Mouse (Mus musculus) gonadal fat pad, adult 2 months (tissue): ENCODE data around the gene Slc39a5. TPM values are rescaled to one million over a fixed set of nuclear protein-coding genes. Genes with fewer than 3 reads are reported as not detected.

Experiments
- DNase-seq: peaks from one replicate; pipeline ENCODE4 v3.0.0-alpha.2; 2012; ENCODE audit warnings: low read depth
- polyA plus RNA-seq: library from polyadenylated mRNA; depleted of rRNA; stranded (reverse); fragments of >200 nt; gene quantifications from 2 replicates; pipeline ENCODE4 v1.2.3, GENCODE M21; 2012

The Slc39a5 gene
- polyA plus RNA-seq, 1 experiment = 0.38 TPM

DNA sequence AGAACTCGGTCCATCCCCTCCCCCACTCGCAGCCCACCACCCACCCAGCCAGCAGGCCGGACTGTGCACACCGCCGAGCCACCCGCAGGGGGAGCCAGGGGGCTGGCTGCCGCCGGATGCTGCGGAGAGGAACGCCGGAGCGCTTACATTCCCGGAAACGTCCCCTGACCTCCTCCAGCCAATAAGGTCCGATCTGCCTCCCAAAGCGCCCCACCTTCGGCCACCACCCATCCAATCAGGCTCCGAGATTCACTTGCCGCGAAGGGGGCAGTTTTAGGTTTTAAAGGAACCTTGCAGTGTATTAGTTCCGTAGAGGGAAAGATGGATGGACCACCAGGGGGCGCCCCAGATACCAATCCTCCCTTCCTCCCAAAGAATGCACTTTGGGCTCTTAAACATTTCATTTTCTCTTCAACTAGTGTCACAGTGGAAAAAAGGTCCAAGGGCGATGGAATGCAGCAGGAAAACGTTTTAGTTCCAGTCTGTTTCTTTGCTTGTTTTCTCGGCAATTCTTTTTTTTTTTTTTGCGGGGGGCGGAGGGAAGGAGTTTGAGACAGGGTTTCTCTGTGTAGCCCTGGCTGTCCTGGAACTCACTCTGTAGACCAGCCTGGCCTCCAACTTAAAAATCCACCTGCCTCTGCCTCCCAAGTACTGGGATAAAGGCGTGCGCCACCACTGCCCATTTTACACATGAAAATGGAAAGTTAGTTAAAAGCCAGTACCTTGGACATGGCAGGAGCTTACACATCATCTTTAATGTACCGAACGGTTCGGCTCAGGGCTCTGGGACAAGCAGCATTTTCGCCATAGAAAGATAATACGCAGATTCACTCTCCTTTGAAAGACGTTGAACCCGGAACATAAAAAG, 8.9 kb upstream of the Slc39a5 start:
- DNase-seq = peak; percentile 86

DNA sequence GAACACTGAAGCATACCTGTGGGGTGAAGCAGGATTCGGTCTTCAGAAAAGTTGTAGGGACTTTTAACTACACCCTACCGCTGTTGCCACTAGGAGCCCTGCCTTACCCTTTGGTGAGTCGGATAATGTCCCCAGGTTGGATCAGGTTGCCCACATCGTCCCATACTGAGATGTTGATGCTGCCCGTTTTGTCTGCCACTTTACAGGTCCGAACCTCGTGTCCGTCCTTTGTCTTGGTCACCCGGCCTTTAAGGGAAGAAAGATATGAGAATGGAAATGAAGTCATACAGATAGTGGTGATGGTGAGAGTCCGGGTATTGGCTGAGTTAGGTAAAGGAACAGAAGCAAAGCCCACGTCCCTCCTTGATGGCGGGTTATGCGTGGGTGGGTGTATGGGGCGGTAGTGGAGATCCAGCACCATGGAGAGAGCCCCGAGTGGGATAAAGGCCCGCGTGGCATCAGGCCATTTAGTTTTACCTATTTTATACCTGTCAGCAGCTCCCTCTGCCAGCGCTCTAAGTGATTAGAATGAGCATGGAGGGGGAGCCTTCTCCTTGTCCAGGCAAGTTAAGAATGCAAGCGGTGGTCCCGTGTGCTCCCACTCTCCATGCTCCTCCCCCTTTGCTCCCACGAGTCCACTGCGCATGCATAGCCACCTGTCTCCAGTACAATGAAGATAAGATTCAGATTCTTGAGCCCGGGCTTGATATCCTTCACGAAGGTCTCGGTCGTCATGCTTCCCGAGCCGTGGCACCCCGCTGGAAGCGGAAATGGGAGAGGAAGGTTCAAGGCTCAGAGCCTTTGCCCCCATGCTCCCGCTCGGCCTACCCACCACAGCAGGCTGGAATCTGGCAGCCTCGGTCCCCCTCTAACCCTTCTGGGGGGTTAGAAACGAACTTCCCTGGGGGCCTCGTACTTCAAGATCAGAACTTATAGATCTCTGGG, 7.8 kb upstream of the Slc39a5 start:
- DNase-seq = no peak

DNA sequence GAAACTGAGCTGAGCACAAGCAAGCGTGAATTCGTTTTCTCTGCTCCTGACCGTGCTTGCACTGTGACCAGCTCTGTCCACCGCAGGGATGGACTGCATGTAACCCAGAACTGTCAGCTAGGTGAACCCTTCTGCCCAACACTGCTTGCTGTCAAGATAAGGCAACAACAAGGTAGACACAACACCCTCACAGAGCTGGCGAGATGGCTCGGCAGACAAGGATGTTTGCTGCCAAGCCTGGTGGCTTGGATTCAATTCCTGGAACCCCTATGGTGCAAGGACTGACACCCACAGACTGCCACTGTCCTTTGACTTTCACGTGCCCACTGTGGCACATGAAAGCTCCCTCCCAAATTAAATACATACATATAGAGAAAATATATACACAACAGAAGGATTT, 2.9 kb upstream of the Slc39a5 start:
- DNase-seq = no peak

DNA sequence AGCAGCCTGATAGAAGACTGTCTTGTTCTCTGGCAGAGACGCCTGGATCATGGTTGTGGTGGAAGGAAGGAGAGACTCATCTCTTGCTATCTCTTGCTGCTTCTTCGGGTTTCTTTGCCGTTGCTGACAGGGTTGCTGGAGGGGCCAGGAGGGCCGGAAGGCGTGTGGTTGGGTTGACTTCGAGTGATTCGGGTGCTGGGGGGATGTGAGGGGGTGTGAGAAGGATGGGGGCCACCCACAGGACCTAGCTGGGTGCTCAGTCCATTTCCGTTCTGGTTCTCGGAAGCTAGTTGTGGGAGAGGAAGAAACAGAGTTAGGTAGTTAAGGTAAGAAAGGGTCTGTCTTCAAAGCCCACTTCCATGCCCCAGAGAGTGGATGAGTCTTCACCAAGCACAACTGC, 609 bp upstream of the Slc39a5 start:
- DNase-seq = no peak

DNA sequence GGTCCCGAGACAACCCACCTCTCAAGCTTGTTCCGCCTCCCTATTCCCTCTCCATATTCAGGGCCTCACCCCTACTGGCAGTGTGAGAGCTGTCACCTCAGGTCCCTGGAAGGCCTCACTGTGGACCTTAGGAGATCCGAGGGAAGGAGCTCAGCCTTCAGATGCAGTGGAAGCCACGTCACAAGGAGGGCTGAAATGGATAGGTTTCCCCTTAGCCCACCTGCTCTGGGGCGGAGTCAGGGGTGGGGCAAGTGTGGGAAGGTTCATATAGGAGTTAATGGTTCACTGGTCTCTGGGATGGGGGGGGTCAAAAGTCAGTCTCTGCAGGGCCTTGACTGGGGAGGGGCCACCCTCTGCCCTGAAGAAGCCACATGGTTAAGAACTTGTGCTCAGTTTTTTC, 691 bp downstream of the Slc39a5 start:
- no peak for DNase-seq

DNA sequence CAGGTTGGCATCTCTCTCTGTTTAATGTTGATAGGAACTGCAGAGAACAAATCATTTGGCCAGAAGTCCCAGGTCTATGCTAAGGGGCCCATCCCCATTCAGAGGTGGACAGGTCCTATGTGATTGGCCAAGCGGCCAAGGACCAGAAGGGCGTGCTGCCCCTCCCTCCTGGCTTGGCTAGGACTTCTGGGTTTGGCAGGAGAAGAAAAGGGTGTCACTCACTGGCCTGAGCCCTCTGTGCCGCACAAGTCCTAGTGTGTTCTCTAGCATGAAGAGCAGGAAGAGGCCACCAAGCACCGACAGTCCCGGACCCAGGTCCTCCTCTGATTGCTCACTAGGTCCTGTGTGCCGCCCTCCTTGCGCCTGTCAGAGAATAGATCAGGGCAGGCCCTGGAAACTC, 3.6 kb downstream of the Slc39a5 start:
- no peak for DNase-seq

DNA sequence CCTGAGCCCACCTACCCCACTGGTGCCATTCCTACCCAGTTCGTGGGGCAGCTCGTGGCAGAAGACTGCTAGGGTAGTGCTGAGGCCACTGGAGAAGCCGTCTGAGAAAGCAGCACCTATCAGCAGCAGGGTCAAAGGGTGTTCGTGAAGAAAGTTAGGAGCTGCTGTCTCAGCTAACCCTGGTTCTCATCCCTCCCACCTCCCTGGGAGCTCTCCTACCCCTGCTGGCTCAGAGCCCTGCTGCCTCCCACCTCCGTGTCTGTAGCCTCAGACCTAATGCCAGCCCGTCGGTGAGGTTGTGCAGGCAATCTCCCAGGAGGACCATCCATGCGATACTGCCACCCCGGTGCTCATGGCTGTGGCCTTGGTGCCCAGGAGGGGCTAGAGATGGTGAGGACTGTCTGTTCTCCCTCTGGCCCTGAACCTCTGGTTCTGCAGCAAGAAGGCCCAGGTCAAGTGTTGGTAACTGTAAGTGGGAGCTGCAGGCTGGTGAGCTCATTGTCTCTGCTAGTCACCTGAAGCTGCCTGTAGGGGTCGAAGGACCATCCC, 4.2 kb downstream of the Slc39a5 start:
- DNase-seq = no peak

DNA sequence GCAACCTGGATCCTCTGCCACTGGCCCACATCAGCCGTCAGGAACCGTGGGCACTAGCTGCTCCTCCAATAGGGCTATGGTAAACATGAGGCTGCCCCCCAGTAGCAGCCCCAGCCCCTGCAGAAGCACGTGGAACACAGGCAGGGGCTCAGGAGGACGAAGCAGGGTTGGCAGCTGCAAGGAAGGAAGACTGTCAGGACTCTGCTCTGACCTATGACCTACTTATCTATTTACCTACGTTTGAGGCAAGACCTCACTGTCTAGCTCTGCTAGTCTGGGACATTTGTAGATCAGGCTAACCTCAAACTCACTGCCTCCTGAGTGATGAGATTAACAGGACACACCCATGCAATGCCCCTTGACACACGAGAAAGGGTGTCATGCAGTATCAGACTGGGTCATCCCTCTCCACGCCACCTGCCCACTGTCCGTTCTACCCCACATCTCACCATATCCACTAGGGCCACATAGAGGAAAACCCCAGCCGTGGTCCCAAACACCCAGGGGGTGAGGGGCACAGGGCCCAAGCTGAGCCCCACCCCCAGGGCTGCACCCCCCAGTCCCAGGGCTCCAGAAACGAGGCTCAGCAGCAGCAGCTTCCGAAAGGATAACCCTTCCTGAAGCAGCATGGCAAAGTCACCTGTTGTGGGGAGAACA, 4.9 kb downstream of the Slc39a5 start:
- no peak for DNase-seq

DNA sequence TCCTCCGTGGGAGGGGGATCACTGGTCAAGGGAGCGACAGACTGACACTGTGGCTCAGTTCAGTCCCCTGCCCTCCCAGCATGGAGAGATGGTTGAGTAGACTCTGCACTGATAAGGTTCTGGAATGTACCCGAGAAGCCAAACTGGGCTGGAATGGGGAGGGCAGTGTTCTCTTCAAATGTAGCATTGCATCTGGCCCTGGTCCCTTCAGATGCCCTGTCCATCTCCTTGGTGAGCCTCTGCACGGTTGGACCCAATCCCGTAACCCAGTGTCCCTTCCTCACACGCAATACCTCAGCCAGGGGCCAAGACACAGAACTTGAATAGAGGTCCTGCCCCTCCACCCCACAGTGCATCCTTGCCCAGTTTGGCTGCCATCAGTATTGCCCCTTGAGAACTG, 9.2 kb downstream of the Slc39a5 start:
- no peak for DNase-seq

DNA sequence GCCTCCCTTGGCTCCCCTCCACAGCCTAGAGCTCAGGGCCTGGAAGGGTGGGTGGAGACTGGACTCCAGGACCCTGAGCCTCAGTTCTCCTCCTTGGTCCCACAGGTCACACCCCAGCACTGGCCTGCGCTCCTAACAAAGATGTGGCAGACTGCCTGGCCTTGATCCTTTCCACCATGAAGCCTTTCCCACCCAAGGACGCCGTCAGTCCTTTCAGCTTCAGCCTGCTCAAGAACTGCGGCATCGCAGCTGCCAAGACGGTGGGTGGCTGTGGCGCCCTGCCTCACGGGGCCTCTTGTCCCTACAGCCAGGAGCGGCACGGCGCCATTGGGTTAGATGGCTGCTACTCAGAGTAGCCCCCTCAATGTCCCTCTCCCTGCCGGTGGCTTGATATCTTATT, 10.7 kb downstream of the Slc39a5 start:
- no peak for DNase-seq

DNA sequence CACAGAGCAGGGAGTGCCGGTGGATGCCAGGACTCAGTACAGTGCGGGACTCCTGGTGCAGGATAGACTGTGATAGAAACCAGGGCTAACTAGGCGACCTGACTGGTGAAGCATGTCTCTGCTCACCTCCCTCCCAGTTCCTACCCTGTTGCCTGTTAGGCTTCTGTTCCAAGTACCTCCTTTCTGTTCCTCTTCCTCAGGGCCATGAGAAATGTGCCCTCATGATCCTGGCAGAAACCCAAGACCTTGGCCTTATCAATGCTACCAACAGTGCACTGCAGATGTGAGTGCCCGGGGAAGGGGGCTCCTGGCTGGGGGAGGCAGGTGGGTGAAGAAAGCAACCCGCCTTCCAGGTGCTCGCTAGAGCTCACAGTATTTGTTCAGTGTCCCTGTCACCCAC, 11.5 kb downstream of the Slc39a5 start:
- no peak for DNase-seq

DNA sequence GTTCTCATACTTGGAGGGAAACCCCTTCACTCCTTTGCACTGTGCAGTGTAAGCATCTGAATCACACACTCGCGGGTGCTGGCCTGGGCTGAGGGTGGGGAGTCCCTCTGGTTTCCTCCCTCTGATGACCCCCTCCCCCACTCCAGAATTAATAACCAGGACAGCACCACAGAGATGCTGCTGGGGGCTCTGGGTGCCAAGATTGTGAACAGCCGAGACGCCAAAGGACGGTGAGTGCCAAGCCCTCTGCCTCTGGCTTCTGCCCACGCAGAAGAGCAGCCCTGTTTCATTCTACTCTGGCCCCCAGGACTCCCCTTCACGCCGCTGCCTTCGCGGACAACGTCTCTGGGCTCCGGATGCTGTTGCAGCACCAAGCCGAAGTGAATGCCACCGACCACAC, 12.1 kb downstream of the Slc39a5 start:
- DNase-seq = no peak

DNA sequence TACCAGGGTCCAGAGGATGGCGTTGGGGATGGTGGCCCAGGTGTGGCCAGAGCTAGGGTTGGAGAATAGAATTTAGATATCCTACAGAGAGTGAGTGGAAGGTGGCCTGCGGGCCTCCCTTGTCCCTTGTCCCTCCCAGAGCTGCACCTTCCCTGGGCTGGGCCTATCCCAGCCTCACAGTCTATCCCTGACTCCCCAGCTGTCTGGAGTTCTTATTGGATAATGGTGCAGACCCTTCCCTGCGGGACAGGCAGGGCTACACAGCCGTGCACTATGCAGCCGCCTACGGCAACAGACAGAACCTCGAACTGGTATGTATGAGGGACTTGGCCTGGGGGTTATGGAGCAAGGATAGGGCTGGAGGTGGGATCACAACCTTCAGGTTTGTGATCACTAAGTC, 15.1 kb downstream of the Slc39a5 start:
- no peak for DNase-seq

DNA sequence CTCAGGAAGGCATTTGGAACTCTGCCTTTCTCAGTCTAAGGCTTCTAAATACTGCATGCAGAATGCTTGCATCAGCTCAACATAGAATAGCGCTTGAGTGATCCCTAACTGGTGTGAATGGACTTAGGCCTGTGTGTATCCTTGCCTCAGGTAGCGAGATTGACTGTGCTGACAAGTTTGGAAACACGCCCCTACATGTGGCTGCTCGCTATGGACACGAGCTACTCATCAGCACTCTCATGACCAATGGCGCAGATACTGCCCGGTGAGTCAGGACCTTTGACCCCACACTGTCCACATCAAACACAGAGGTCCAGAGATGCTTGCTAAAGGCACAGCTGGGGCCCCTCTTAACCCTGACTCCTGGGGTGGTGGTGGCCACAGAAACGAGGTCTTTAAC, 18.5 kb downstream of the Slc39a5 start:
- DNase-seq = no peak

DNA sequence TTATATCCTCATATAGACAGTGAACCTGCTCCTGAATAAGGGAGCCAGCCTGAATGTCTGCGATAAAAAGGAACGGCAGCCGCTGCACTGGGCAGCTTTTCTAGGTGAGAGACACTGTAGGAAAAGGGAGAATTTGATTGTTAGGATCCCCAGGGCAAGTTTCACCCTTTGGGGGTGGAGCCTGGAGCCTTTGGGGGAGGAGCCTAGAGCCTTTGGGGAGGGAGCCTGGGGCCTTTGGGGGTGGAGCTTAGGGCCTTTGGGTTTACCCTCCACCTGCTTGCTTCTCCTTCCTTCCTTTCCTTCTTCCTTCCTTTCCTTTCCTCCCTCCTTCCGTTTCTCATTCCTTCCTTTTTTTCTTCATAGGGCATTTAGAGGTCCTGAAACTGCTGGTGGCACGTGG, 20.5 kb downstream of the Slc39a5 start:
- no peak for DNase-seq

DNA sequence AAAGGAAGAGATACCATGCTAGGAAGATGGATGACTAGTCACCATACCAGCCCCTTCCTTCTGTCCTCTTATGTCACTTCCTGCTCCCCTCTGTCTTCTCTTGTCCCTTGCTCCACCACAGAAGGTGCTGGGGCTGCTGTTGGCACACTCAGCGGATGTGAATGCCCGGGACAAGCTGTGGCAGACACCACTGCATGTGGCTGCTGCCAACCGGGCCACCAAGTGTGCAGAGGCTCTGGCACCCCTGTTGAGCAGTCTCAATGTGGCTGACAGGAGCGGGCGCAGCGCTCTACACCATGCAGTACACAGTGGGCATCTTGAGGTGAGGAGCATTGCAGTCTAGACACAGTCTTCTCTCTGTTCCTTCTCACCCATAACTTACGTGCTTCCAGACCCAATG, 21.8 kb downstream of the Slc39a5 start:
- no peak for DNase-seq

DNA sequence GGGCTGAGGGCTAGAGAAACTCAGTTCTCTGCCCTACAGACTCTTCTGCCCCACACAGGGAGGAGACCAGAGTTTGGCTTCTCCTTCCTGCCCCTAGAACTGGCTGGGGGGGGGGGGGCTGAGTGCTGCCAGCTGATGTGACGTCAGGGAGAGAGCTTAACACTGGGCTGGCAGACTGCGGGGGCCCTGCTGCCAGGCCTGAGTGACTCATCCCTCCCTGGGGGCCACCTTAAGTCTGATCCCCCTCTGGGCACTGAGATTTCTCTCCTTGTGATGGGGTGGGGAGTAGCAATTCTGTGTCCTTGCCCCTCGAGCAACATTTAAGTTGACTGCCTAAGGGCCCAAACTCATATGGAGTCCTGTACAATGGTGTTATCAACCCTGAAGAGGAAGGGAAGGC, 22.6 kb downstream of the Slc39a5 start:
- no peak for DNase-seq

DNA sequence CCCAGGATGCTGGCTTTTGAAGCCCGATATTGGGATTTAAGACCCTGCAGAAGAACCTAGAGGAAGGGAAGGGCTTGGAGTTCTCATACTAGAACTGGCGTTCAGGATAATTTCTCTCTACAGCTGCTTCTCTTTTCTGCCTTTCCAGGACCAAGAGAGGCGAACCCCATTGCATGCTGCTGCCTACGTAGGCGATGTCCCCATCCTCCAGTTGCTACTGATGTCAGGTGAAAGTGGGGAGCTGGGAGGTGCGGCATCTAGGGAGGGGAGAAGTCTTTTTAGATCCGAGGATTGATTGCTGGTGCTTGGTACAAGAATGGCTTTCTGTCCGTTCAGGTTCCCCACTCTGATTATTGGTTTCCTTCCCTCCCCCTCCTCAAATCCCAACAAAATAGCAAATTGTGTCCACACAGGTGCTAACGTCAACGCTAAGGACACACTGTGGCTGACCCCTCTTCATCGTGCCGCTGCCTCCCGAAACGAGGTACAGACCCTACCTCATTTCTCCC, 23.0 kb downstream of the Slc39a5 start:
- no peak for DNase-seq

DNA sequence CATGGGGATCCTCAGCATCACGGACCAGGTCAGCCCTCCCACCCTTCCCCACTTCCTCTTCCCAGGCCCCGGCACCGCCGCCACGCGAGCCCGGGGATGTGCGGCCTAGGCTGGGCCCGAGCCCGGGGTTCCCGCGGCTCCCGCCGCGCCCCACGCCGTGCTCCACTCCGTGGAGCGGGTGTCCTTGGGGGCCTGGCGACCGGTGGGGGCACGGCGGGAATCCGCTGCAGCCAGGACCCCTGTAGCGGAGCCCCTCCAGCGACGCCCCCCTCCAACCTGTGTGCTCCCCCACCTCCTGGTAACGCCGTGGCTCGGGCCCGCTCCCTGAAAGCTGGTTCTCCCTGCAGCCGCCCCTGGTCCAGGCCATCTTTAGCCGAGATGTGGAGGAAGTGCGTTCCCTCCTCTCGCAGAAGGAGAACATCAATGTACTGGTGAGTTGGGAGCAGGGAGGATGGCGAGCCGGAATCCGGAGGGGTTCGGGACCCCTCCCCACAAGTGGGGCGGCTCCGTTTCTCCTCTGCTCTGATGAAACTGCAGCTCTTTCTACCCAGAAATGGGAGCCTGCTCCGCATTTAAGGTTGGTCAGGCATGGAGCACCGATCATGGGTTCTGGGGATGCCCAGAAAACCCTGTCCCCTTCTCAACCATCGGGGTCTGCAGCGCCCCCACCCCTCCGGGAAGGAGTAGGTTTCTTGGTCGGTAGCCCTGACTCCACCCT, 23.6 kb downstream of the Slc39a5 start:
- DNase-seq = no peak

DNA sequence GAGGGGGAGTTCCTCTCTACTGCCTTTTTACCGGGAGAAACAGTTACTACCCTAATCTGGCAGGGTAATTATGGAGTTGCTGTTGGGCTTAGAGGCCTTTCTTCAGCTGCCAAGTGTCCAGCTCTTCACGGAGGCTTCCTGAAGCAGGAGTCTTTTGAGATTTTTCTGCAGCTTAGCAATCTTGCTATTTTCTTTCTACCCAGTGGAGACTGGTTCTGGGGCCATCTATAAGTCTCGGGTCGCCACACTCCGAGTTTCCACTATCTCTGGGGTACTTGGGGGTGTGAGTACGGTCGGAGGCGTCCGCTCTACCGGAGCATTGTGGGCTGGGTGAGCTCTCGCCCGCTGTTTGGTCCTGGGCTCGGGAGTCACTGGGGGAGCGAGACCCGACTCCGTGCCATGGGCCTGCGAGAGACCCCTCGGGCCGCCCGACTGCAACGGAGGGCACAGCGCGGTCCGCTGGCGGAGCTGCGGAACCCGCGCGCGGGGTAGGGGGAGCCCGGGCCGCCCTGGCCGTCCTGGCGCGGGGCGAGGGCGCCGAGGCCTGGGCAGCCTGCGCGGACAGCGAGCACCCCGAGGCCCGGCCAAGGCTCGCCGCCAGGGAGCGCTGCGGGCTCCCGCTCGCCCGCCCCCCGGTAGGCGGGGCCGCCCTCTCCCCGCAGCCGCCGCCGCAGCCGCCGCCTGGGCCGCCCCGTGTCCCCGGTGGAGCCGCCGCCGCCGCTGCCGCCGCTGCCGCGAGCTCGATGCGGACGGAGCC, 24.4 kb downstream of the Slc39a5 start, which contains the start of gene Ankrd52:
TSS of gene Ankrd52 (plus strand) at position 661 of the 757 bp plus-strand sequence.
- DNase-seq = no peak
